Mouse (Mus musculus) forebrain, embryonic 16.5 days (tissue): ENCODE results near the gene Gm609. TPM values are rescaled to one million over a fixed set of nuclear protein-coding genes. Genes with fewer than 3 reads are reported as not detected.

ENCODE experiments used
- ATAC-seq: fragments of 200-750 bp; cut with Nextera tagmentation; 2 replicates; pipeline ENCODE4 v1.8.0; 2017; ENCODE audit warnings: mild to moderate bottlenecking, moderate library complexity
- H3K27ac ChIP-seq: fragments of 300-500 bp; sonication (generic); 2 replicates; pipeline ENCODE4 v1.5.1; 2014; ENCODE audit warnings: low read length, control low read depth
- H3K27me3 ChIP-seq: fragments of 300-500 bp; sonication (generic); replicated peaks from 2 replicates; pipeline ENCODE4 v1.6.1; 2014; ENCODE audit warnings: low read length; ENCODE audit not compliant: control insufficient read depth, insufficient read depth
- H3K36me3 ChIP-seq: fragments of 300-500 bp; sonication (generic); 2 replicates; pipeline ENCODE4 v1.6.1; 2014; ENCODE audit not compliant: control insufficient read depth, insufficient read depth
- H3K4me1 ChIP-seq: fragments of 300-500 bp; sonication (generic); replicated peaks from 2 replicates; pipeline ENCODE4 v1.6.1; 2014; ENCODE audit warnings: low read length; ENCODE audit not compliant: control insufficient read depth, insufficient read depth
- H3K4me2 ChIP-seq: fragments of 300-500 bp; sonication (generic); 2 replicates; pipeline ENCODE4 v1.6.1; 2014; ENCODE audit warnings: mild to moderate bottlenecking, low read length, control low read depth
- H3K4me3 ChIP-seq: fragments of 300-500 bp; sonication (generic); replicated peaks from 2 replicates; pipeline ENCODE4 v1.5.1; 2014; ENCODE audit warnings: mild to moderate bottlenecking, low read length, control low read depth
- H3K9ac ChIP-seq: fragments of 300-500 bp; sonication (generic); replicated peaks from 2 replicates; pipeline ENCODE4 v1.6.1; 2014; ENCODE audit warnings: low read depth, low read length, control low read depth
- H3K9me3 ChIP-seq: fragments of 300-500 bp; sonication (generic); 2 replicates; pipeline ENCODE4 v1.6.1; 2016; ENCODE audit warnings: low read length; ENCODE audit not compliant: control insufficient read depth
- WGBS: fragments of 180-500 bp; shearing (Covaris S2); extraction: QIAGEN DNeasy Blood & Tissue Kit; methylation state at CpG from one replicate; pipeline ENCODE4 v1.1.7; 2014; 5-methylcytosine and 5-hydroxymethylcytosine counted together
- polyA plus RNA-seq: library from polyadenylated mRNA; unstranded; fragments of >200 nt; fragmentation: Nextera tagmentation; extraction: Ambion mirVana; gene quantifications from 2 replicates; pipeline ENCODE4 v1.2.1, GENCODE M21; 2015

Gm609 gene
- polyA plus RNA-seq, 1 experiment from 2014 or later, result not detected

- Histone ChIP-seq H3K9me3 (no peaks in the 10 kb centered on the region), H3K4me3 (no peak overlapping the region), H3K27me3 (no peaks in the 10 kb centered on the region), H3K4me2 (no peak overlapping the region), H3K27ac (no peak overlapping the region), H3K9ac (no peak overlapping the region), H3K4me1 (no peaks in the 10 kb centered on the region), H3K36me3 (peaks cover 8% of the 10 kb centered on the region; the same call in 1 of the 2 replicates)
- 85% methylated on average over 3 of the region's 3 CpGs for WGBS
- no peak for ATAC-seq
These were observed 111.0 kb downstream of the Gm609 start for GRCm38 (mm10) chr16:45381811-45382210.

- H3K9me3 ChIP-seq, result no peaks in the 10 kb centered on the region
- no peak overlapping the region for H3K4me2 ChIP-seq
- peaks cover 5% of the 10 kb centered on the region; the same call in 1 of the 2 replicates for H3K4me1 ChIP-seq
- H3K27ac ChIP-seq, result no peak overlapping the region
- H3K36me3 ChIP-seq, result peaks cover 5% of the 10 kb centered on the region; the same call in 1 of the 2 replicates
- no peak overlapping the region for H3K9ac ChIP-seq
- no peaks in the 10 kb centered on the region for H3K27me3 ChIP-seq
- no peak for ATAC-seq
- H3K4me3 ChIP-seq, result no peak overlapping the region
- 92% methylated on average over 3 of the region's 3 CpGs for WGBS
These were observed 113.8 kb downstream of the Gm609 start for GRCm38 (mm10) chr16:45378959-45379358.

GRCm38 (mm10) chr16:45378147-45378943, 114.4 kb downstream of the Gm609 start:
- Histone ChIP-seq H3K4me3 (no peak overlapping the region), H3K9me3 (no peaks in the 10 kb centered on the region), H3K27me3 (no peaks in the 10 kb centered on the region), H3K36me3 (peaks cover 5% of the 10 kb centered on the region; the same call in 1 of the 2 replicates), H3K4me2 (no peak overlapping the region), H3K9ac (no peak overlapping the region), H3K27ac (no peak overlapping the region), H3K4me1 (peaks cover 5% of the 10 kb centered on the region; the same call in 1 of the 2 replicates)
- no peak for ATAC-seq
- WGBS, result 96% methylated on average over 5 of the region's 5 CpGs

- Histone ChIP-seq H3K36me3 (no peaks in the 10 kb centered on the region), H3K4me3 (no peak overlapping the region), H3K9ac (no peak overlapping the region), H3K27me3 (no peaks in the 10 kb centered on the region), H3K4me2 (no peak overlapping the region), H3K4me1 (peaks cover 5% of the 10 kb centered on the region; the same call in 1 of the 2 replicates), H3K9me3 (no peaks in the 10 kb centered on the region), H3K27ac (no peak overlapping the region)
- no peak for ATAC-seq
- 86% methylated on average over 4 of the region's 4 CpGs for WGBS
These were observed 115.4 kb downstream of the Gm609 start for GRCm38 (mm10) chr16:45377332-45377731.

- H3K4me3 ChIP-seq, result no peak overlapping the region
- H3K36me3 ChIP-seq, result no peaks in the 10 kb centered on the region
- H3K4me2 ChIP-seq, result no peak overlapping the region
- no peaks in the 10 kb centered on the region for H3K9me3 ChIP-seq
- ATAC-seq, result no peak
- H3K4me1 ChIP-seq, result peaks cover 5% of the 10 kb centered on the region; the same call in 1 of the 2 replicates
- H3K27me3 ChIP-seq, result no peaks in the 10 kb centered on the region
- WGBS, result 79% methylated on average over 2 of the region's 2 CpGs
- H3K27ac ChIP-seq, result no peak overlapping the region
- no peak overlapping the region for H3K9ac ChIP-seq
These were observed 116.0 kb downstream of the Gm609 start for GRCm38 (mm10) chr16:45376812-45377211.

- H3K36me3 ChIP-seq, result no peaks in the 10 kb centered on the region
- no peak overlapping the region for H3K9ac ChIP-seq
- H3K4me1 ChIP-seq, result peaks cover 5% of the 10 kb centered on the region; the same call in 1 of the 2 replicates
- no peak overlapping the region for H3K4me2 ChIP-seq
- no peak for ATAC-seq
- no peak overlapping the region for H3K4me3 ChIP-seq
- H3K9me3 ChIP-seq, result no peaks in the 10 kb centered on the region
- no peak overlapping the region for H3K27ac ChIP-seq
- WGBS, result 68% methylated on average over 4 of the region's 4 CpGs
- H3K27me3 ChIP-seq, result no peaks in the 10 kb centered on the region
These were observed 116.5 kb downstream of the Gm609 start for GRCm38 (mm10) chr16:45376294-45376693.

GRCm38 (mm10) chr16:45375506-45376225, 117.1 kb downstream of the Gm609 start:
- Histone ChIP-seq H3K9me3 (no peaks in the 10 kb centered on the region), H3K4me1 (peaks cover 5% of the 10 kb centered on the region; the same call in 1 of the 2 replicates), H3K4me2 (no peak overlapping the region), H3K9ac (no peak overlapping the region), H3K27me3 (no peaks in the 10 kb centered on the region), H3K36me3 (no peaks in the 10 kb centered on the region), H3K27ac (no peak overlapping the region), H3K4me3 (no peak overlapping the region)
- 68% methylated on average over 2 of the region's 2 CpGs for WGBS
- ATAC-seq, result no peak

GRCm38 (mm10) chr16:45374074-45374473, 118.7 kb downstream of the Gm609 start:
- no peaks in the 10 kb centered on the region for H3K9me3 ChIP-seq
- H3K27me3 ChIP-seq, result no peaks in the 10 kb centered on the region
- no peaks in the 10 kb centered on the region for H3K36me3 ChIP-seq
- H3K9ac ChIP-seq, result no peak overlapping the region
- no peak overlapping the region for H3K4me2 ChIP-seq
- H3K4me1 ChIP-seq, result peaks cover 5% of the 10 kb centered on the region; the same call in 1 of the 2 replicates
- H3K27ac ChIP-seq, result no peak overlapping the region
- ATAC-seq, result no peak
- no peak overlapping the region for H3K4me3 ChIP-seq
- 85% methylated on average over 2 of the region's 2 CpGs for WGBS

- 83% methylated on average over 1 of the region's 1 CpGs for WGBS
- ATAC-seq, result no peak
These were observed 121.7 kb downstream of the Gm609 start for GRCm38 (mm10) chr16:45371076-45371475.

More at GRCm38 (mm10) chr16:45371076-45371475, 121.7 kb downstream of the Gm609 start:
- Histone ChIP-seq H3K4me1 (peaks cover 5% of the 10 kb centered on the region; the same call in 1 of the 2 replicates), H3K4me3 (no peak overlapping the region), H3K27me3 (no peaks in the 10 kb centered on the region), H3K4me2 (no peak overlapping the region), H3K9me3 (no peaks in the 10 kb centered on the region), H3K36me3 (no peaks in the 10 kb centered on the region), H3K27ac (no peak overlapping the region), H3K9ac (no peak overlapping the region)
